Mouse (Mus musculus): Measurements from ENCODE around the gene Tktl1. TPM values are rescaled to one million over a fixed set of nuclear protein-coding genes. Genes with fewer than 3 reads are reported as not detected.
"Not testable (repeated sequence)": the region's sequence is repeated elsewhere in the genome, so short reads cannot be mapped to it uniquely, and the experiment has no call there.

The Tktl1 gene
- total RNA-seq (2021): not detected

GRCm38 (mm10) chrX:74176959-74177358 is at the start of gene Tktl1:
Gene Tktl1 (plus strand): TSS chrX:74177259.
- intact Hi-C loops (cut with DNase I): no loop called here

DNA sequence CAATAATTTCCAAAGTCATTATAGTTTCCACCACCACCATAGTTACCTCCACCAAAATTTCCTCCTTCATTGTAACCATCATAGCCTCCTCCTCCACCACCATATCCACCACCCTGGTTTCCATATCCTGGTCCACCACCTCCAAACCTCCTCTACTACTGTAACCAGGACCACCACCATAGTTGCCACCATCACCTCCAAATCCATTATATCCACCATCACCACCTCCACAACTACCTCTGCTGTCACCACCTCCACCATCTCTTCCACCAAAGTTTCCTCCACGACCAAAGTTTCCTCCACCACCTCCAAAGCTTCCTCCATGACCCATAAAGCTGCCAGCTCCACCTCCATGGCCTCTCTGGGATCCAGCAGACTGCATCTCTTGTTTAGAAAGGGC is 41.8 kb upstream of the Tktl1 start, which contains the start of gene Mecp2:
TSS of gene Mecp2 (minus strand) at position 101 of the 400 bp plus-strand sequence.
- DNase-seq (ENCODE audit: low spot score); intact Hi-C loops (cut with DNase I): not testable (repeated sequence)

More at GRCm38 (mm10) chrX:74176959-74177358, at the start of gene Tktl1:
- DNase-seq (ENCODE audit: low spot score): no peak

DNA sequence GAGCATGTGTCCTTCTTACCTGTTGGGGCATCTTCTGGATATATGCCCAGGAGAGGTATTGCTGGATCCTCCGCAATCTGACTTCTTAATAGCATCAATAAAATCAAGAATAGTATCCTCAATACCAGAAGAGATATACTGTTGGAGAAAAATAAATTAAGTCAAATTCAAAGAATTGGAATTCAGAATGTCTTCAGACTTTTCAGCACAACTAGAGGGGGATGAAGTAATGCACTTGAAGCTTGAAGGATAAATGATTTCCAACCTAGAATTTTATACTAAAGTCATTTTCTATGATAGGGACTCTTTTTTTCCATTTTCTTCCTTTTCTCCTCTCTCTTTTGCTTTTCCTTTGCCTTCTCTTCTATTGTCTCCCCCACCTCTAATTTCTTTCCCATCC is 9.3 kb upstream of the Tktl1 start, which contains the start of gene Tex28:
TSS of gene Tex28 (minus strand) at position 101 of the 400 bp plus-strand sequence.
- intact Hi-C loops (cut with DNase I): no loop called here
- DNase-seq (ENCODE audit: low spot score): no peak

GRCm38 (mm10) chrX:74203556-74203955 is 26.5 kb downstream of the Tktl1 start:
- DNase-seq (ENCODE audit: low spot score): no peak
- intact Hi-C loops (cut with DNase I): no loop called here

- intact Hi-C loops (cut with DNase I): no loop called here
Measured at GRCm38 (mm10) chrX:74218496-74218895, 41.4 kb downstream of the Tktl1 start.

DNA sequence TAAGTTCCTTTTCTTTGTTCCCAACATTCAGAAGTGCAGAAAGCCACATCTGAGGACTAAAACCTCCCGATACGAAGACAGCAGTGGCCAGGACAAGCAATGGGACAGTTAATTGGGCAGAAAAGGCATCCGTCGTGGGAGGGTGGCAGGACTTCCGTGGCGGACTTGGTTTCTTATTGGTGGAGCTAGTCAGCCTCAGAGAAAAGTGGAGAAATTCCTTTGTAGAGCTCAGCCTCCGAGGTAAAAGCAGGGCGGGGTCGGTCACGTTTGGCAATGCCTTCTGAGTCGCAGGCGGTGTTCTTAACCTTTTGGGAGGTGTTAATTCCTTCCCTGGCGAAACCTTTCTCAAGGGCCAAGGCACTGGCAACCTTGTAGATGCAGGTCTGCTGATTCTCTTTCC is 42.4 kb downstream of the Tktl1 start:
- intact Hi-C loops (cut with DNase I): no loop called here
- no peak for DNase-seq (ENCODE audit: low spot score)

More at GRCm38 (mm10) chrX:74218496-74218895, 41.4 kb downstream of the Tktl1 start:
- no peak for DNase-seq (ENCODE audit: low spot score)

DNA sequence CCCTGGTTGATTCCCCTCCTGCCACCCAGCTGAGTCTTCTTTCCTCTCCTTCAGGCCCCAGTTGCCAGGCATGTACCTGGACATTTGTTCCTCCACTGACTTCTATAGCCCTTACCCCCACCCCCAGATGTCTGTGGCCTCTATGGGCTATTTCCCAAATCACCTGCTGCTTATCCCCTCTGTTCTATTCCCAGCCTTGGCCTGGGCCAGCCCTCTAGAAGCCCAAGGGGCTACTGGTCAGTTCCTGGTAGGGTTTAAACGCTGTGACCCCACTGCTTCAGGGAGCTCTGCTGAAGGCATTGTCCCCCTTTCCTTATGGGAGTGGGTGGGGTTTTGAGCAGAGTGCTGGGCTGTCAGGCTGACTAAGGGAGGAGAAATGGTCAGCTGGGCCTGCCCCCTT is 43.0 kb downstream of the Tktl1 start:
- intact Hi-C loops (cut with DNase I); DNase-seq (ENCODE audit: low spot score): not testable (repeated sequence)

- DNase-seq (ENCODE audit: low spot score): no peak
- intact Hi-C loops (cut with DNase I): no loop called here
Measured at GRCm38 (mm10) chrX:74230038-74230437, 53.0 kb downstream of the Tktl1 start.

- intact Hi-C loops (cut with DNase I): no loop called here
- no peak for DNase-seq (ENCODE audit: low spot score)
Measured at GRCm38 (mm10) chrX:74233196-74233595, 56.1 kb downstream of the Tktl1 start.

- intact Hi-C loops (cut with DNase I): loop anchor here (10.0 kb wide), 1 partner anchor 216 kb away; the partner anchor contains the start of gene Irak1
- no peak for DNase-seq (ENCODE audit: low spot score)
Measured at GRCm38 (mm10) chrX:74240332-74240731, 63.3 kb downstream of the Tktl1 start.

DNA sequence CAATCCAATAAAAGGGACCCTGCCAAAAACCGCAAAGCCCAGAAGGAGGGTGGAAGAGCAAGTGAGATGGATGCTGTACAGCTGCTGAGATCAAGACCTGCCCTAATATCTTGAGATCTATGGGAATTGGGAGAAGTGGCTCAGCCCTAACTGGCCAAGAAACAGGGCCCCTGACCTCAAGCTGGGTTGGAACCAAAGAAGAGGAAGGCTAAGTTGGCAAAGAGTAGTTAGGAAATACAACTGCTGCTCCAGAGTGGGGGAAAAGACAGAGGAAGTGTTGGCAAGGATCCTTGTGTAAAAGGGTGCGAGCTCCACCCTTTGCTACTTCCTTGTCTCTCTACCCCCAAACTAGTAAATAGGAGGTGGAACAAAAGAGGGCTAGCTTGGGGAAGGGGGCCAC is 66.3 kb downstream of the Tktl1 start:
- no peak for DNase-seq (ENCODE audit: low spot score)
- intact Hi-C loops (cut with DNase I): loop anchor here (10.0 kb wide), 1 partner anchor 219 kb away; the partner anchor contains the start of gene Irak1

- intact Hi-C loops (cut with DNase I): loop anchor here (10.0 kb wide), 1 partner anchor 219 kb away; the partner anchor contains the start of gene Irak1
- DNase-seq (ENCODE audit: low spot score): no peak
Measured at GRCm38 (mm10) chrX:74243807-74244206, 66.7 kb downstream of the Tktl1 start.

DNA sequence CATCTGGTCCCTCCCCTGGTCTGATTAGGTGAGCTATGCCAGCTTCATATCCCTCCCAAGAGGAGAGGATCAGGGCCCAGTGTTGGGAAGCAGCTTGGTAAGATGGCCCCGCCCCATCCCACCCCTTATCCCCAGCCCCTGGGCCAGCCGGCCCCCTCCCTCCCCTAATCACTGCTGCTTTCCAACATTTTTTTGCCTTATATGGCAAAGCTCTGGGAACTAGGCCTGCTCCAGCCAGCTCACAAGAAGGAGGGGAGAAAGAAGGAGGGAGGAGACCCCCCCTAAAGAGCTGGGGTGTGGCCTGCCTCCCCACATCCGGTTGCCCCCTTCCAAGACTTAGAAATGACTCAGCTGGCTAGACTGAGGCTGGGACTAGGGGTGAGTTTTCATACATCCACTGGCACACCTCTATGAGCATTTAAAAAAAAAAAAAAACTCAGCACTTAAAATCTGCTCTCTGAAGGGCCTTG is 67.6 kb downstream of the Tktl1 start:
- DNase-seq (ENCODE audit: low spot score): peak; percentile 70
- intact Hi-C loops (cut with DNase I): loop anchor here (5.0 to 10.0 kb wide), 3 partner anchors 123 to 220 kb away; partner anchors contain the start of gene Irak1

GRCm38 (mm10) chrX:74245107-74245506 is 68.0 kb downstream of the Tktl1 start:
- no peak for DNase-seq (ENCODE audit: low spot score)
- intact Hi-C loops (cut with DNase I): loop anchor here (5.0 to 10.0 kb wide), 3 partner anchors 122 to 220 kb away; partner anchors contain the start of gene Irak1

DNA sequence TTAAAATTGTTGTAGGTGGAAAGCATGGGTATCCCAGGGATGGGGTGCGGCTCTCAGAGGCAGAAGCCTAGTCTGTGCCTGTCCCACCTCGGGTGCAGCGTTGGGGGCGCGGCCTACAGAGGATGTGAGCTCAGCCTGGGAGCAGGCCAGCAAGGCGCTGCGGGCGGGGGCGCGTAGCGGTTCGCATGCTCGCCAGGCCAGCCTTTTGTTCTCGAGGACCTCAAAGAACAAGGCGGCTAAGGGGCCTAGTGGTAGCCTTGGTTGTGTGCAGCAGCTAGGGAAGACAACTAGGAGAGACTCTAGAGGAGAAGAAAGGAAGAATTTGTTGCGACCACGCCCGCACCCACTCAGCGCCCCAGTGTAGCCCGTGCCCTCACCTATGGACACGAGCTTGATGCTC is 68.6 kb downstream of the Tktl1 start:
- intact Hi-C loops (cut with DNase I): loop anchor here (2.0 to 10.0 kb wide), 4 partner anchors 122 to 279 kb away; partner anchors contain the start of genes Hcfc1 and Irak1
- peak; percentile 84 for DNase-seq (ENCODE audit: low spot score)

DNA sequence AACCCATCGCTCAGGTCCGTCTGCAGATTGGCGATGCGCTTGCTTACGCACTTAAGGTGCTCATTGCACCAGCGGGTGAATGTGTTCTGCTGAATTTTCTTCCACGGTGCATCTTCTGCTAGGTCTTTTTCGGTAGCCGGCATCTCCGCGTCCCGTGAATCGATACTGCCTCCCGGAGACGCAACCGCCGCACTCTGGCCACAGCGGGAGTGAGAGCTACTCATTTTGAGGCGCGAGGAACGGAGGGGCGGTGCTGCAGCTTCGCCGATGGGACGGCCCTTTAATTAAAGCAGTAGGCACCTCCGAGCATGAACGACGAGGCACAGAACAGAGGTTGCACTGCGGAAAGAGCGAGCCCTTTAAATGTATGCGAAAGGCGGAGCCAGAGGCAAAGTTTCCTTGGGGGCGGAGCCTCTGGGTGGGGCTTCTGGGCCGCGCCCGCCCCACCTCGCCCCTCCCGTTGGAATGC is 69.2 kb downstream of the Tktl1 start:
- intact Hi-C loops (cut with DNase I): loop anchor here (2.0 to 10.0 kb wide), 4 partner anchors 121 to 279 kb away; partner anchors contain the start of genes Hcfc1 and Irak1
- DNase-seq (ENCODE audit: low spot score): peak; percentile 83

- intact Hi-C loops (cut with DNase I): loop anchor here (2.0 to 10.0 kb wide), 4 partner anchors 121 to 280 kb away; partner anchors contain the start of genes Hcfc1 and Irak1
- DNase-seq (ENCODE audit: low spot score): peak; percentile 40
Measured at GRCm38 (mm10) chrX:74246693-74247092, 69.6 kb downstream of the Tktl1 start.

GRCm38 (mm10) chrX:74248651-74249050 is 71.6 kb downstream of the Tktl1 start:
- intact Hi-C loops (cut with DNase I): loop anchor here (2.0 to 10.0 kb wide), 5 partner anchors 56 to 224 kb away; partner anchors contain the start of genes Gdi1 and Irak1
- DNase-seq (ENCODE audit: low spot score): no peak

DNA sequence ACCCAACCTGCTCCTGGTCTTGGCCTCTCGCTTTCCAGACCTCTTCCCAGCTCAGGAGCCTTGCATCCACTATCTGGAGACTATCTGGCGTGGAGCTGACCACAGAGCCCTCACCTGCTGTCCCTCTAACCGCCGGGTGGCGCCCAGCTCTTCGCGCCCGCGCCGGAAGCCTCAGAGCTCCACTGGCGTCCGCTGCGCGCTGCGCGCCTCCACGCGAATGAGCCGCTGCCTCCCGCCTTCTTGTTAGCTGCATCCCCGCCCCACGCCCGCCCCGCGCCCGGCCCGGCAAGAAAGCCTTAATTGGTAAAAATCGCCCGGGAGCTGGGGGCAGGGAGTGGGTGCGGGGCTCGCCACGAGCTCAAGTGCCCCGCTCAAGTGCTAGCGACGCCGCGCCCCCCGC is 72.6 kb downstream of the Tktl1 start, which contains the start of gene Flna:
TSS of gene Flna (minus strand) at position 206 of the 400 bp plus-strand sequence.
- DNase-seq (ENCODE audit: low spot score): peak; percentile 61
- intact Hi-C loops (cut with DNase I): loop anchor here (2.0 to 10.0 kb wide), 5 partner anchors 55 to 225 kb away; partner anchors contain the start of genes Gdi1 and Irak1

DNA sequence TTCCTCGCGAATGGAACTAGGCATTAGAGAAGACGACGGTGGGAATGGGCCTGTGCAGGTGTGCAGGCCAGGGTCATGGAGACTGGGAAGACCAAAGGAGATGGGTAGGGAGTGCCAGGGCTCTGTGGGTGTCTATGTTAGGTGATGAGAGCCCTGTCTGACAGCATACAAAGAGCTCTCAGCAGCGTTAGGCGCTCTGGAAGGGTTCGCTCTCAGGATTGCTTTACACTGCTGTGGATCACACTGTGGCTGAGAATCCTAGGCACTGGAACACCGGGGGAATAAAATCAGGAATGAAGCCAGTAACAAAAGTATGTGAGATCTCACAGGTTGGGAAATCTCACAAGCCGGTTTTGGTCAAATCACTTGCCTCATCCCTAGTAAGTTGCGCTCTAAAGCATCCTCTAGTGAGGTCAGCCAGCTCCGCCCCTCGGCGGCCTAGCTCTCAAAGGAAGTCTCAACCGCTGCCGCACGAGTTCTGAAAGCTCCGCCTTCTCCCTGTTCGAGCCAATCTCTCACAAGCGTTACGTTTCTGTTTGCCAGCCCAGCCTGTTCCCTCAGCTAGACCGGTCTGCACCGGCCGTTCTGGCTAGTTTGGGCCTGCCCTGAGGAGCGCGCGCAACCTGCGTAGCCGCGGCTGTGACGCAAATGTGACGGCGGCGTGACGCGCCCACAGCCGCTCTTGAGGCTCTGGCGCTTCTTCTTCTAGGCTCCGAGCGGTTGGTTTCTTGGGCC is 77.3 kb downstream of the Tktl1 start, which contains the start of gene Emd:
TSS of gene Emd (plus strand) at position 535 of the 735 bp plus-strand sequence.
- intact Hi-C loops (cut with DNase I): no loop called here
- peak; percentile 88 for DNase-seq (ENCODE audit: low spot score)
